Mouse (Mus musculus) thymus, postnatal 14 days (tissue): ENCODE measurements at regions not wholly inside any gene's neighbourhood (a gene's known extent, or its start where the extent isn't known, plus 50 kb on each side); places are given as distances from the start of the nearest gene placed in this dataset.

Experiments used
- DNase-seq: peaks from one replicate; pipeline ENCODE4 v3.0.0; 2021

- DNase-seq = no peak
These were observed 221.0 kb downstream of the Abcc12 start for GRCm38 (mm10) chr8:86359518-86359917.

DNA sequence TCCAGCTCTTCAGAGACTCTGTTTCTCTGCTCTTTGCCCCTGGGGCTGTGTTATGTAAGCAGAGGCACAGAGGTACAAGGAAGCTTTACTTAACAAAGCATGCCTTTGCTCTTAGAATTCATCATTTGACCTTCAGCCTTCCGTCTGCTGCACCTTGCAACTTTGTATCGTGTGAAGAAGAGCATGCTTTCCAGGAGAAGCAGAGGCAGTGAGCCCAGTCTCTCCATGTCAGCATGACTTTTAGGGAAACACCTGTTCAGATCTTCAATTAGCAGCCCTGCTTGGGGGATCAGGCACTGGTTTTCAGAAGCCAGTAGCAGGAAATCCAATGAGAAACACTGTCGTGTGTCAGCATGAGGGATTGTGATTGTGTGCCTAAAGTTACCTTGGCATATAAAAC is 226.7 kb downstream of the Abcc12 start:
- no peak for DNase-seq

GRCm38 (mm10) chr8:86351545-86352190 is 228.8 kb downstream of the Abcc12 start:
- no peak for DNase-seq

DNA sequence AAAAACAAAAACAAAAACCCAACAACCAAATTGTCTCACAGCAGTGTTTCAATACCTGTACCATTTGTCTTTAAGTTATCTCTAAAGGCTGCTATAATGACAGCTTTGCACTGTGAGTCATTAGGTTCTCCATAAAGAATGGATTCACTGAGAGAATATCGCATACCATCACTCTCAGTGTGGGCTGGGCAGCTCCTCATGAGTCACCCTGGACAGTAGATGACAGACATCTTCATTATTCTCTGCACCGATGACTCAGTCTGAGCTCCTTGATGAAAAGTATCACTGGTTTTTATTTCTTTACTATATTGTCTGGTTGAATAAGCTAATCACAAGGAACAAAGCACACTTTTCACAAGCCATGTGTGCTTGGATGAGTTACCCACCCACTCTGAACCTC is 230.4 kb downstream of the Abcc12 start:
- DNase-seq = no peak

- DNase-seq = no peak
These were observed 238.3 kb downstream of the Abcc12 start for GRCm38 (mm10) chr8:86342016-86342684.

GRCm38 (mm10) chr8:86338574-86339264 is 241.8 kb downstream of the Abcc12 start:
- no peak for DNase-seq

DNA sequence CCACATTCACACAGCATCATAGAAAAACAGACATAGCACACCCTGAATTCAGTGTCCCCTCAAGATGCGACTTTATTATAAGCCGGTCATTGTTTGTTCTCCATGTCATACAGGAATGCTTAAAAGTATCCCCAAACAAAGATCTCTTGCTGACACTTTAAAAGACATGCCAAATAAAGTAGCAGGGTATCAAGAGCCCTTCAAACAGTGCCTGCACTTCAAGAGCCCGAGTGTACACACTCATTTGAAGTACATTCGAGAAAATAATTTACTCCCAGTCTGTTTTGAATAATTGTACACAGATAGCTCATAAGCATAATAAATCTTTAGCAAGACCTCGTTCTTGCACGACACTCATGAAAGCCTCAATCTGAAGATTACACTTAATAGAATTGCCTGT is 249.1 kb downstream of the Abcc12 start:
- DNase-seq = no peak

- DNase-seq = no peak
These were observed 251.9 kb downstream of the Abcc12 start for GRCm38 (mm10) chr8:86328626-86329025.

- no peak for DNase-seq
These were observed 252.5 kb downstream of the Abcc12 start for GRCm38 (mm10) chr8:86327982-86328381.

GRCm38 (mm10) chr8:86325040-86325439 is 255.4 kb downstream of the Abcc12 start:
- DNase-seq = no peak

DNA sequence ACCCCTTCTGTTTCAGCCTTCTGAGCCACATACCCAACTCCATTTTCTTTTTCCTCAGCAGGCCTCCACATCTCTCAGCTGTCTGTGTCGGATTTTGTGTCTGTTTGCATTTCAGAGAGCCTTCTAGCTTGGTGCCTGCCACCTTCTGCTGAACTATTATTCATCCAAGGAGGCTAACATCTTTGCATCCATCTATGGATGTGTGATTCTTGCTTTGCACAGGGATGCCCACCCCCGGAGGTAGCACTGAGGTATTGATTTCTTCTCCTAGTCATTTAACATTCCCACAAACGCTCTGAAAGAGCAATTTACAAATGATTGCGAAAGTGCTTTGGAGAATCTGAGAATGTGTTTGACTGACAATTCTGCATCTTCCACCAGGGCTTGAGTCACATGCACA is 255.9 kb downstream of the Abcc12 start:
- no peak for DNase-seq

GRCm38 (mm10) chr8:86323823-86324222 is 256.7 kb downstream of the Abcc12 start:
- no peak for DNase-seq

- DNase-seq = no peak
These were observed 258.0 kb downstream of the Abcc12 start for GRCm38 (mm10) chr8:86322494-86322893.

- no peak for DNase-seq
These were observed 259.5 kb downstream of the Abcc12 start for GRCm38 (mm10) chr8:86320938-86321337.

- no peak for DNase-seq
These were observed 262.0 kb downstream of the Abcc12 start for GRCm38 (mm10) chr8:86318531-86318930.

- DNase-seq = no peak
These were observed 264.2 kb downstream of the Abcc12 start for GRCm38 (mm10) chr8:86316236-86316635.

- no peak for DNase-seq
These were observed 271.0 kb downstream of the Abcc12 start for GRCm38 (mm10) chr8:86309460-86309859.

- no peak for DNase-seq
These were observed 273.1 kb downstream of the Abcc12 start for GRCm38 (mm10) chr8:86307339-86307738.

DNA sequence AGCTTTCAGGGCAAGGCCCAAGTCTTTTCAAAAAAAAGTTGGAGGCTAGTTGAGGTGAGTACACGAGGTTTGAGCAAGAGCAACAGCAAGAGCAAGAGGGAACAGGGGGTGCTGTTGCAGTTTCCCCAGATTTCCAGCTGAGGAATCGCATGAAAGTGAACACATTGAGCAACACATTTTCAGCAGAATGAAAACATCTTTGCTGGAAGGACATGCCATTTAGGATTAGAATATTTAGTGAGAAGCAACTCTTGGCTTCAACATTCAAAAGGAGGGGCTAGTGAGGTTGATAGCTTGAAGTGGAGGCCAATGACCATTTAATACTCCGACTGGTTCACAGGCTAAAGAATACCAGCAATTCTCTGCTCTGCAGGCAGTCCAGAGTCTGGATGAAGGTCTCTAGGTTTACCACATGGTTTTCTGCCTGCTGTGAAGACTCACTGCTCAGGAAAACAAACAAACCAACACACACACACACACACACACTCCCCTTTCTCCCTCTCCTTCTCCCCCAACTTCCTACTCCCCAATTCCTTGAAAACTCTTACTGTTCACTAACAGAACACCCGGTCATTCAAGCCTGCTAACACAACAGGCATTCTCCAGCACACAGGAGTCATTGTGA is 278.5 kb downstream of the Abcc12 start:
- DNase-seq = no peak

- no peak for DNase-seq
These were observed 291.6 kb downstream of the Abcc12 start for GRCm38 (mm10) chr8:86288713-86289384.

- no peak for DNase-seq
These were observed 297.6 kb downstream of the Abcc12 start for GRCm38 (mm10) chr8:86282922-86283321.

DNA sequence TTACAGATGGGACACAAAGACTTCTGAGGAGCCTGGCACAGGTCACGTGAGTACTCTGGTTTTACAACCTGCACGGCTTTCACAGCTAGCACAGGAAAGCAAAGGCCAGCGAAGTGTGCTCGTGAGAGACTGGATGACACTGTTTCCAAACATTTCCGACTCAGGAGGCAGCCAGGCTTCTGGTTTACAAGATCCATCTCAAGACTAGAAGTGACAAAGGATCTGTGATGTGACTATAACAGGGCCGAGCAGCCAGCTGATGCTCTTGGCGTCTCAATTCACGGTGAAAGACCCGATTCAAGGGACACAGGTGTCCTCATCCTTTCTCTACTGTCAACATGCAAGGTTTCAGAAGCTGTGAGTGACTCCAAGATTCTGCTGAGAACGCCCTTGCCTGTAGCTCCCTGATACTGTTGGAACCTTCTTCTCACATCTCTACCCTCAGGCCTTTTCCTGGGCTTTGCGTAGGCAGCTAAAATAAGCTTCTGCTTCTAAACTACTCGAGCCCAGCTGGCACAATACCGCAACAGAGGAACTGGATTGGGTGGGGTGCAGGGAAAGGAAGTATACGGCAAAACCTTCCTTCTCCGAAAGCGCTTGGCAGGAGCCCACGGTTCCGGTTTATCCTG is 300.3 kb downstream of the Abcc12 start:
- DNase-seq = no peak

GRCm38 (mm10) chr8:86275699-86276098 is 304.8 kb downstream of the Abcc12 start:
- no peak for DNase-seq
